Mouse (Mus musculus): ENCODE results near the gene Il11ra1. TPM values are rescaled to one million over a fixed set of nuclear protein-coding genes. Genes with fewer than 3 reads are reported as not detected.
A peak's percentile ranks its signal among the peaks of the same experiment; 100 is the strongest.
"Not testable (repeated sequence)": the region's sequence is repeated elsewhere in the genome, so short reads cannot be mapped to it uniquely, and the experiment has no call there.

Il11ra1 gene
- polyA plus RNA-seq, 1 experiment from 2014 or later: 29.2 TPM

GRCm38 (mm10) chr4:41760911-41761310 lies 61.1 kb downstream of the Il11ra1 start:
- H3K27ac ChIP-seq (ENCODE audit: low read length): no peak overlapping the region
- no peaks in the 10 kb centered on the region for H3K27me3 ChIP-seq (replicated peaks; ENCODE audit: control insufficient read depth, insufficient read depth, low read length)
- no peak for ATAC-seq
- WGBS: 94% methylated on average over 4 of the region's 4 CpGs
- H3K4me1 ChIP-seq (replicated peaks; ENCODE audit: control insufficient read depth, insufficient read depth, low read length): peaks cover 35% of the 10 kb centered on the region
- H3K4me2 ChIP-seq (ENCODE audit: low read length): peak overlapping the region; percentile 43
- peak overlapping the region; percentile 29; the same call in 1 of the 2 replicates for H3K4me3 ChIP-seq (replicated peaks; ENCODE audit: low read length)
- H3K36me3 ChIP-seq (ENCODE audit: control insufficient read depth, insufficient read depth): no peaks in the 10 kb centered on the region
- H3K9ac ChIP-seq (replicated peaks; ENCODE audit: low read depth, low read length): peak overlapping the region; percentile 50
- no peaks in the 10 kb centered on the region for H3K9me3 ChIP-seq (ENCODE audit: control insufficient read depth, low read length)

DNA sequence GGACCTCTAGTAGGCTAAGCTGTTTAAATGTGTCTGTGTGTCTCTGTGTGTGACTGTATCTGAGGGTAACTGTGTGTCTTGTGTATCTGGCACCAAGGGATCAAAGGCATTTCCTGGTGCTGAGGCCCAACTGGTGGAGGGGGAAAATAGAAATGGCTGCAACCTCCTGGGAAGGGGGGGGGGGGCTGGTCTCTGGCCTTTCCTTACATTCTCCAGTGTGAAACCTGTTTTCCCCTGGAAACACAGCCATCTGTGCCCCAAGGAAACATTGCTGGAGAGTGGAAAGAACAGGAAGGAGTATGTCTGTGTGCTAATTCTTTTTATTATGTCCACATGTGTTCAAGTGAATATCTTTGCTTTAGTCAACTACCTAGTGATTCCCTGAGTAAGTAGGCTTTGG lies 61.9 kb downstream of the Il11ra1 start:
- Histone ChIP-seq H3K9ac (replicated peaks; ENCODE audit: low read depth, low read length) (no peak overlapping the region), H3K27ac (ENCODE audit: low read length) (no peak overlapping the region), H3K4me3 (replicated peaks; ENCODE audit: low read length) (no peak overlapping the region), H3K4me1 (replicated peaks; ENCODE audit: control insufficient read depth, insufficient read depth, low read length) (peaks cover 30% of the 10 kb centered on the region), H3K36me3 (ENCODE audit: control insufficient read depth, insufficient read depth) (no peaks in the 10 kb centered on the region), H3K27me3 (replicated peaks; ENCODE audit: control insufficient read depth, insufficient read depth, low read length) (no peaks in the 10 kb centered on the region), H3K4me2 (ENCODE audit: low read length) (no peak overlapping the region), H3K9me3 (ENCODE audit: control insufficient read depth, low read length) (no peaks in the 10 kb centered on the region)
- no peak for ATAC-seq

DNA sequence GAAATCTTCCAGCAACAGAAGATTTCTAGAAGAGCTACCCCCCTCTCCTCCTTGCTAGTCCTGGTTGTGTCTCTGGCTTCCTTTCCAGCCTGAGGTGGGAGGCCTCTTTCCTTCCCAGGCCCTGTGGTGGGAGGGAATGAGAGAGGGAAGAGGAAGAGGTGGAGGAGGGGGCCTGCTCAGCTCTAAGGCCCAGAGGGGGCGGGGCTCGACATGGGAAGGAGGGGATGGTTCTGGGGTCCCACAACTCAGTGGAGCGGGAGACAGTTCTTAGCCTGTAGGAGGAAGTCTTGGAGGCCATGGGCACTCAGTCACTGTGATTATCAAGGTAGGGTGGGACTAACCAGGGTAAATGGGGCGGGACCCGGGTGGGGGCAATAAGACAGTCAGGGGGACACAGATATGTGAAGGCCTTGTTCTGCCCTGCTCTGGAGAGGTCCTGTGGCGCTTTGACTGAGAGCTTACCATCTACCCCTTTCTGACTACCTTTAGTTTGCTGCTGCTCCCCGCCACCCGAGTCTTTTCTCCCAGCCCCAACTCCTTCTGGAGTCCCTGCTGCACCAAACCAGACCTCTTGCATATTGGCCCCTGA lies 62.4 kb downstream of the Il11ra1 start:
- Histone ChIP-seq H3K4me1 (replicated peaks; ENCODE audit: control insufficient read depth, insufficient read depth, low read length) (peaks cover 30% of the 10 kb centered on the region), H3K27ac (ENCODE audit: low read length) (no peak overlapping the region), H3K36me3 (ENCODE audit: control insufficient read depth, insufficient read depth) (no peaks in the 10 kb centered on the region), H3K9ac (replicated peaks; ENCODE audit: low read depth, low read length) (0 out of 2 replicates have a peak overlapping the region, but pooled peaks have one; percentile 17), H3K4me2 (ENCODE audit: low read length) (no peak overlapping the region), H3K9me3 (ENCODE audit: control insufficient read depth, low read length) (no peaks in the 10 kb centered on the region), H3K27me3 (replicated peaks; ENCODE audit: control insufficient read depth, insufficient read depth, low read length) (no peaks in the 10 kb centered on the region), H3K4me3 (replicated peaks; ENCODE audit: low read length) (no peak overlapping the region)
- no peak for ATAC-seq
- WGBS: 57% methylated on average over 8 of the region's 8 CpGs

DNA sequence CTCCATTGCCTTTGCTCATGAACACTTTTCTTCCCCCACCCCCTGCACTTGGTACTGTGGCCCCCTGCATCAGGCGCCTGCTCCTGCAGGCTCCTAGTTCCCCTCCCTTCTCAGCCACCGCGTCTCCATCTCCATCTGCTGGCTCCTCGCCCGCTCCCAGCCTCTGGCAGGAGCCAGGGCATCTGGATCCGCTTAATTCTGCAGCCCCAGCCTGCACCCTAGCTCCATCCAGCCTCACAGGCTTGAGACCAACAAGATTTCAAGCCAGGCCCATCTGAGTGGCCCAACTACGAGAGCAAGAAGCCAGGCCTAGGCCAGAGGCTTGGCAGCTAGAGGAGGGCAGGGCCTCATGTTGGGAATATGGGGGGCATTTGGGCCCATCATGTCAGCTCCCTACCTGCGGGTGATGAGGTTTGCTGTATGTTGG lies 62.9 kb downstream of the Il11ra1 start:
- WGBS: 31% methylated on average over 8 of the region's 8 CpGs
- H3K27ac ChIP-seq (ENCODE audit: low read length); H3K4me3 ChIP-seq (replicated peaks; ENCODE audit: low read length); H3K36me3 ChIP-seq (ENCODE audit: control insufficient read depth, insufficient read depth); H3K27me3 ChIP-seq (replicated peaks; ENCODE audit: control insufficient read depth, insufficient read depth, low read length); H3K4me2 ChIP-seq (ENCODE audit: low read length); H3K9me3 ChIP-seq (ENCODE audit: control insufficient read depth, low read length): not testable (repeated sequence)
- peak; percentile 51 for ATAC-seq
- Histone ChIP-seq H3K4me1 (replicated peaks; ENCODE audit: control insufficient read depth, insufficient read depth, low read length) (peaks cover 30% of the 10 kb centered on the region), H3K9ac (replicated peaks; ENCODE audit: low read depth, low read length) (0 out of 2 replicates have a peak overlapping the region, but pooled peaks have one; percentile 17)

DNA sequence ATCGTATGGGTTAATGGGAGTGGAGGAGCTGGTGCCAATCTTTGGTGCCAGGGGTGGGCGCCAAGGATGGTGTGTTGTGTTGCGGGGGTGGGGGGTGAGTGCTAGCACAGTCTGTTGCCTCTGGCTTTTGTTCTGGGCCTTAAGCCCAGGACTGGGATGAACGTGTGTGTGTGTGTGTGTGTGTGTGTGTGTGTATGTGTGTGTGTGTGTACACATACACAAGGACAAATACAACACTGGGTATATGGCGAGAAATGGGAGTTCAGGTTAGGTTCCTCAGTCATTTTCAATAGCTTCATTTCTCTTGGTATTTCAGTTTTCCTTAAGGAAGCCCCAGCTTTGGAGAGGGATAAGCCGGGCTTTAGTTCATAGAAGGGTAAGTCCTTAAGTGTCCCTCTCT lies 63.4 kb downstream of the Il11ra1 start:
- not testable (repeated sequence) for H3K9me3 ChIP-seq (ENCODE audit: control insufficient read depth, low read length); H3K4me2 ChIP-seq (ENCODE audit: low read length); H3K36me3 ChIP-seq (ENCODE audit: control insufficient read depth, insufficient read depth); H3K27ac ChIP-seq (ENCODE audit: low read length); H3K9ac ChIP-seq (replicated peaks; ENCODE audit: low read depth, low read length); H3K27me3 ChIP-seq (replicated peaks; ENCODE audit: control insufficient read depth, insufficient read depth, low read length); ATAC-seq; H3K4me3 ChIP-seq (replicated peaks; ENCODE audit: low read length)
- WGBS: 53% methylated on average over 4 of the region's 6 CpGs
- H3K4me1 ChIP-seq (replicated peaks; ENCODE audit: control insufficient read depth, insufficient read depth, low read length): peaks cover 30% of the 10 kb centered on the region

DNA sequence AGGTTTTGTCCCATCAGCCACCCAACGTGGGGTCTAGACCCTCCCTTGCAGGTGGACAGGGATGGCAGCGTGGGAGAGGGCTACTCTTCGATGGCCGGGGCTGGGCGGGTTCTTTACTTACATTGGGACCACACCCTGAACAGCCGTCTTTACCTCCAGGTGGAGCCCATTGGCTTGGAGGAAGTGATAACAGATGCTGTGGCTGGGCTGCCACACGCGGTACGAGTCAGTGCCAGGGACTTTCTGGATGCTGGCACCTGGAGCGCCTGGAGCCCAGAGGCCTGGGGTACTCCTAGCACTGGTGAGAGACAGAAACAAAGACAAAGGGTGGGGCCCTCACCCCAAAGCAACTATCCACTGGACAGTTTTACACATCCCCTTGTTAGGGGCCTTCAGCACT lies 67.5 kb downstream of the Il11ra1 start:
- WGBS: 75% methylated on average over 10 of the region's 10 CpGs
- H3K9me3 ChIP-seq (ENCODE audit: control insufficient read depth, low read length); H3K9ac ChIP-seq (replicated peaks; ENCODE audit: low read depth, low read length); H3K27ac ChIP-seq (ENCODE audit: low read length); H3K27me3 ChIP-seq (replicated peaks; ENCODE audit: control insufficient read depth, insufficient read depth, low read length); ATAC-seq; H3K36me3 ChIP-seq (ENCODE audit: control insufficient read depth, insufficient read depth); H3K4me3 ChIP-seq (replicated peaks; ENCODE audit: low read length); H3K4me1 ChIP-seq (replicated peaks; ENCODE audit: control insufficient read depth, insufficient read depth, low read length); H3K4me2 ChIP-seq (ENCODE audit: low read length): not testable (repeated sequence)

DNA sequence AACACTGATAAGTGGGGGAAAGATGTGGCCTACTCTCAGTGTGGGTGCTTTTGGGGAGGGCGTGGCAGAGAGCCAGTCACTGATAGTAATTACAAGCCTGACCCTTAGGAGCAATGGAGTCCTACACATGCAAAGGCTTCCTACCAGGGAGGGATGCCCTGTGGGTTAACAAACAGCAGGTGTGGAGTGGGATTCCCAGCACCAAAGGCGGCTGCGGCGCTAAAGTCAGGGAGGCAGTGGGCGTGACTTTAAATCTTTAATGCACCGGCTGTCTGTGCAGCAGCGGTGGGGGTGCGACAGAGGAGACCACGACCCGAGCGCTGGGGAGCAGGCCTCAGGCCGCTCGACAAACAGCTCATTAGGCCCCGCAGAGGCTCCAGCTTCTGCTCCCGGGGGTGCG lies 73.2 kb downstream of the Il11ra1 start:
- H3K4me1 ChIP-seq (replicated peaks; ENCODE audit: control insufficient read depth, insufficient read depth, low read length); H3K36me3 ChIP-seq (ENCODE audit: control insufficient read depth, insufficient read depth); ATAC-seq; H3K9me3 ChIP-seq (ENCODE audit: control insufficient read depth, low read length); H3K27ac ChIP-seq (ENCODE audit: low read length); H3K27me3 ChIP-seq (replicated peaks; ENCODE audit: control insufficient read depth, insufficient read depth, low read length): not testable (repeated sequence)
- Histone ChIP-seq H3K4me2 (ENCODE audit: low read length) (peak overlapping the region; percentile 46), H3K4me3 (replicated peaks; ENCODE audit: low read length) (peak overlapping the region; percentile 31), H3K9ac (replicated peaks; ENCODE audit: low read depth, low read length) (0 out of 2 replicates have a peak overlapping the region, but pooled peaks have one; percentile 29)
- 0% methylated on average over 5 of the region's 16 CpGs for WGBS

- 0% methylated on average over 12 of the region's 25 CpGs for WGBS
- H3K4me1 ChIP-seq (replicated peaks; ENCODE audit: control insufficient read depth, insufficient read depth, low read length); H3K36me3 ChIP-seq (ENCODE audit: control insufficient read depth, insufficient read depth); H3K27me3 ChIP-seq (replicated peaks; ENCODE audit: control insufficient read depth, insufficient read depth, low read length); H3K27ac ChIP-seq (ENCODE audit: low read length); H3K9me3 ChIP-seq (ENCODE audit: control insufficient read depth, low read length); ATAC-seq: not testable (repeated sequence)
- Histone ChIP-seq H3K4me3 (replicated peaks; ENCODE audit: low read length) (peak overlapping the region; percentile 39), H3K9ac (replicated peaks; ENCODE audit: low read depth, low read length) (0 out of 2 replicates have a peak overlapping the region, but pooled peaks have one; percentile 16), H3K4me2 (ENCODE audit: low read length) (peak overlapping the region; percentile 35)
Measured at GRCm38 (mm10) chr4:41773502-41773901, 73.7 kb downstream of the Il11ra1 start.

DNA sequence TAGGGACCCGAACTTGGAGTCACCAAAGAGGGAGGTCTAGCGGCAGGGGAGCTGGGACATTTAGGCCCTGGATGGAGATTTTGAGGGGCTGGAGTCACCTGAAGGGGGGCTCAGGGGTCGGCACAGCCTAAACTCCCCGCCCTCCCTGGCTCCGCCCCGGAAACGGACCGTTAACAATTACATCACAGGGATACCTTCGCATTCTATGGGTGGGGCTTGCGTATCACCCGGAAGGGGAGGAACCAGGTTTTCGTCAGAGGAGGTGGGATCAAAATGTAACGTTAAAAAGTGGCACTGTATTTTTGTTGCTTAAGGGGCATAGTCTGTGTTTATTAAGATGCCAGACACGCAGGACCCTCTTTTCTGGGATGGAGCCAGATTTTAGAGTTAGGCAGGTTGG lies 74.2 kb downstream of the Il11ra1 start, which contains the start of gene Ccl27a:
TSS of gene Ccl27a (minus strand) at position 246 of the 400 bp plus-strand sequence.
- not testable (repeated sequence) for H3K36me3 ChIP-seq (ENCODE audit: control insufficient read depth, insufficient read depth); H3K27me3 ChIP-seq (replicated peaks; ENCODE audit: control insufficient read depth, insufficient read depth, low read length); H3K9me3 ChIP-seq (ENCODE audit: control insufficient read depth, low read length); H3K4me1 ChIP-seq (replicated peaks; ENCODE audit: control insufficient read depth, insufficient read depth, low read length); ATAC-seq
- peak within 1 kb of the TSS; percentile 39 for H3K4me3 ChIP-seq (replicated peaks; ENCODE audit: low read length)
- H3K9ac ChIP-seq (replicated peaks; ENCODE audit: low read depth, low read length): peak within 1 kb of the TSS; percentile 48; the same call in 1 of the 2 replicates
- WGBS: 1% methylated on average over 12 of the region's 14 CpGs
- peak within 1 kb of the TSS; percentile 58 for H3K27ac ChIP-seq (ENCODE audit: low read length)
- peak within 1 kb of the TSS; percentile 52 for H3K4me2 ChIP-seq (ENCODE audit: low read length)

DNA sequence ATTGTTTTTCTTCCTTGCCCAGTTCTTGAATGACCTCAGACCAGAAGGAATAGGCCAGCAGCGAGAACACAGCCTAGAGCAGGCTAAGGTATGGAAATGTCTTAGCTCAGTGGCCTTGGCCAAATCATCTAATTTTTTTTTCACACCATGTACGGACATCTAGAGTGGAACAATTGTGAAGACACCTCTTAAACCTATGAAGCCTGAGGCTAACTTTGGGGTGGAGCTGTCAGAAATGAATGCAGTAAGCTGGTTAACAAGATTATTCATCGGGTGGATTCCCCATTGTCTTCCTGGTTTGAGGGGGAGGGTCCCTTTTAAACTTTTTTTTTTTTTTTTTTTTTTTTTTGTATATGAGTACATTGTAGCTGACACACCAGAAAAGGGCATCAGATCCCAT lies 74.7 kb downstream of the Il11ra1 start:
- H3K36me3 ChIP-seq (ENCODE audit: control insufficient read depth, insufficient read depth); ATAC-seq; H3K4me1 ChIP-seq (replicated peaks; ENCODE audit: control insufficient read depth, insufficient read depth, low read length); H3K27me3 ChIP-seq (replicated peaks; ENCODE audit: control insufficient read depth, insufficient read depth, low read length); H3K9me3 ChIP-seq (ENCODE audit: control insufficient read depth, low read length); H3K9ac ChIP-seq (replicated peaks; ENCODE audit: low read depth, low read length): not testable (repeated sequence)
- peak overlapping the region; percentile 58 for H3K27ac ChIP-seq (ENCODE audit: low read length)
- H3K4me2 ChIP-seq (ENCODE audit: low read length): peak overlapping the region; percentile 52
- 58% methylated on average over 3 of the region's 3 CpGs for WGBS
- peak overlapping the region; percentile 36 for H3K4me3 ChIP-seq (replicated peaks; ENCODE audit: low read length)
